Mouse (Mus musculus): ENCODE data around the gene Samd1.

Samd1 gene

GRCm38 (mm10) chr8:84042066-84042947, 44.8 kb downstream of the Samd1 start, which contains the start of gene Il27ra:
TSS of gene Il27ra (minus strand) at chr8:84042589.
- in situ Hi-C loops (cut with MboI; ENCODE audit: low pct_unique_long_range_greater_than_20kb in 1 of 2, low sequenced_read_pairs in 2 of 2, unreplicated experiment in 1 of 2) = no loop called here

GRCm38 (mm10) chr8:84042948-84043342, 45.5 kb downstream of the Samd1 start:
- in situ Hi-C loops (cut with MboI; ENCODE audit: low pct_unique_long_range_greater_than_20kb in 1 of 2, low sequenced_read_pairs in 2 of 2, unreplicated experiment in 1 of 2) = no loop called here

GRCm38 (mm10) chr8:84044103-84044502, 46.6 kb downstream of the Samd1 start:
- in situ Hi-C loops (cut with MboI; ENCODE audit: low pct_unique_long_range_greater_than_20kb in 1 of 2, low sequenced_read_pairs in 2 of 2, unreplicated experiment in 1 of 2) = no loop called here

- in situ Hi-C loops (cut with MboI; ENCODE audit: low pct_unique_long_range_greater_than_20kb in 1 of 2, low sequenced_read_pairs in 2 of 2, unreplicated experiment in 1 of 2) = no loop called here
These were observed 47.4 kb downstream of the Samd1 start, which contains the start of gene Rln3 for GRCm38 (mm10) chr8:84044900-84045299. TSS of gene Rln3 (minus strand) at chr8:84045000.

- in situ Hi-C loops (cut with MboI; ENCODE audit: low pct_unique_long_range_greater_than_20kb in 1 of 2, low sequenced_read_pairs in 2 of 2, unreplicated experiment in 1 of 2) = no loop called here
These were observed 49.0 kb downstream of the Samd1 start for GRCm38 (mm10) chr8:84046505-84046904.

- in situ Hi-C loops (cut with MboI; ENCODE audit: low pct_unique_long_range_greater_than_20kb in 1 of 2, low sequenced_read_pairs in 2 of 2, unreplicated experiment in 1 of 2) = no loop called here
These were observed 50.7 kb downstream of the Samd1 start for GRCm38 (mm10) chr8:84048171-84048570.
